In the genomic region with DNA sequence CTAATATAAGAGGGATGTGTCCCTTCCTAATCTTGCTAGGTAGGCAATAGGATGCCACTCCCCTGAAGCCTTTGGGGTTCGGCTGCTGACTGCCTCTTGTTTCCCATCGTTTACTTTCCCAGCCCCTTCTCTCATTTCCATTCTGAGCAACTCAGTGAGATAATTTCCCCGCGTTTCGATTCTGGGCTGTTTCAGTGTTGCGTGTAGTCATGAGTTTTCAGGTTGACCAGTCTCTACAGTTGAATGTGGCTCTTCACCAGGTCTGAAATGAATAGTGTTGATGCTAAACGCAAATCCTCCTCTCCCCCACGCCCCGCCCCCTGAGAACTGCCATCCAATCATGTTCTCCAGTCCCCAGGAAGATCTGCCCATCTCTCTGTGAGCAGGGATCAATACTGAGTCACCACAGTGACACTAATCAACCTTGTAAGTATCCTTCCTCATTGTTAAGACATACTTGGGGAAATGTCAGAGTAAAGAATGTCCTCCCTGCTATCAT, we compare ENCODE assay signal across 22 mouse cellular contexts.
DNase-seq lines count a peak whose midpoint lies in the region; ATAC-seq and TF ChIP-seq lines count a peak whose summit lies in the region.
"Had no signal": no experiment of that assay in that cellular context is flagged by ENCODE, and none has a peak within 500 bp of the region (broad histone marks: within the 10 kb centered on the region; RNA-seq: fewer than 3 reads in every experiment).

No protein-coding gene starts in this region.

- ATAC-seq in limb, embryonic 15.5 days (ENCODE audit: insufficient number of reproducible peaks, low FRiP score, low TSS enrichment, low read depth), result no peak
- ATAC-seq in megakaryocyte, adult 5-6 weeks (ENCODE audit: poor library complexity, severe bottlenecking), result no peak
- ATAC-seq: forebrain, embryonic 14.5 days; hindbrain, postnatal 0 days; intestine, embryonic 15.5 days had no signal

- in situ Hi-C loops in ES-E14 (cut with MboI; ENCODE audit: low sequenced_read_pairs in 2 of 2, unreplicated experiment in 2 of 2), result no loop called here

- H3K9ac ChIP-seq in limb, embryonic 15.5 days, result no peak overlapping the region
- H3K9ac ChIP-seq in ES-E14 (ENCODE audit: insufficient read depth, low read depth, low read length, poor library complexity, severe bottlenecking), result no peak overlapping the region
- H3K9ac ChIP-seq: hindbrain, embryonic 13.5 days; intestine, embryonic 15.5 days had no signal

- 71% methylated on average over 9 of the region's 9 CpGs for WGBS in limb, embryonic 15.5 days
- 74% methylated on average over 9 of the region's 9 CpGs for WGBS in limb, embryonic 10.5 days

- H3K4me3 ChIP-seq in limb, embryonic 15.5 days, result no peak overlapping the region
- H3K4me3 ChIP-seq in limb, embryonic 10.5 days, result no peak overlapping the region
- H3K4me3 ChIP-seq in ES-E14 (ENCODE audit: insufficient read depth in 1 of 2, low read depth in 1 of 2, low read length in 2 of 2, poor library complexity in 1 of 2, severe bottlenecking in 1 of 2), result no peak overlapping the region
- H3K4me3 ChIP-seq: erythroblast, embryonic 14.5 days; forebrain, embryonic 10.5 days; heart, embryonic 10.5 days; hindbrain, embryonic 13.5 days; intestine, embryonic 15.5 days had no signal

- peak; percentile 14 for DNase-seq in adrenal gland, adult 2 months
- no peak for DNase-seq in adrenal gland, adult 18-20 months (ENCODE audit: low spot score in 2 of 2)
- no peak for DNase-seq in limb, embryonic 10.5 days (ENCODE audit: low spot score)
- peak; percentile 13 for DNase-seq in ES-E14 (ENCODE audit: low read depth, low spot score)
- DNase-seq in induced T-regulatory cell, adult 2 months (ENCODE audit: low read depth), result peak; percentile 9
- DNase-seq: adrenal gland, postnatal 10 days; cerebellum, adult 11 months; cerebellum, adult 8-10 months; gastrocnemius, postnatal 10 days; heart, adult 18-20 months; heart, postnatal 10 days; heart, postnatal 4 days had no signal

- H3K4me2 ChIP-seq in limb, embryonic 15.5 days, result no peak overlapping the region
- H3K4me2 ChIP-seq: hindbrain, embryonic 13.5 days; intestine, embryonic 15.5 days had no signal

- H3K27ac ChIP-seq in limb, embryonic 15.5 days, result peak overlapping the region; percentile 30; the same call in 1 of the 2 replicates
- H3K27ac ChIP-seq in limb, embryonic 10.5 days, result no peak overlapping the region
- H3K27ac ChIP-seq in ES-E14 (ENCODE audit: insufficient read depth, low read depth, low read length, poor library complexity, severe bottlenecking), result no peak overlapping the region
- H3K27ac ChIP-seq: forebrain, embryonic 10.5 days; heart, embryonic 10.5 days; hindbrain, embryonic 13.5 days; hindbrain, postnatal 0 days; intestine, embryonic 15.5 days had no signal

- H3K36me3 ChIP-seq in limb, embryonic 15.5 days, result no peaks in the 10 kb centered on the region
- H3K36me3 ChIP-seq in limb, embryonic 10.5 days, result no peaks in the 10 kb centered on the region
- no peaks in the 10 kb centered on the region for H3K36me3 ChIP-seq in ES-E14 (ENCODE audit: control insufficient read depth, insufficient read depth, low read length, poor library complexity, severe bottlenecking)
- H3K36me3 ChIP-seq: forebrain, embryonic 10.5 days; G1E; heart, embryonic 10.5 days; hindbrain, embryonic 13.5 days; intestine, embryonic 15.5 days had no signal

- H3K27me3 ChIP-seq in limb, embryonic 15.5 days, result no peaks in the 10 kb centered on the region
- no peaks in the 10 kb centered on the region for H3K27me3 ChIP-seq in limb, embryonic 10.5 days (ENCODE audit: low read depth, poor library complexity, severe bottlenecking)
- H3K27me3 ChIP-seq: hindbrain, embryonic 13.5 days; intestine, embryonic 15.5 days had no signal

- no peaks in the 10 kb centered on the region; the same call in 1 of the 2 replicates for H3K4me1 ChIP-seq in limb, embryonic 15.5 days
- H3K4me1 ChIP-seq in limb, embryonic 10.5 days, result no peaks in the 10 kb centered on the region
- H3K4me1 ChIP-seq in ES-E14 (ENCODE audit: control insufficient read depth in 2 of 2, insufficient read depth in 2 of 2, low read length in 2 of 2, poor library complexity in 1 of 2), result peaks cover 2 to 7% of the 10 kb centered on the region in 2 experiments; a peak in 3 of 4 replicates
- H3K4me1 ChIP-seq: forebrain, embryonic 10.5 days; heart, embryonic 10.5 days; hindbrain, embryonic 13.5 days; intestine, embryonic 15.5 days had no signal

- no peaks in the 10 kb centered on the region for H3K9me3 ChIP-seq in limb, embryonic 15.5 days
- no peaks in the 10 kb centered on the region for H3K9me3 ChIP-seq in limb, embryonic 10.5 days (replicated peaks)
- no peaks in the 10 kb centered on the region for H3K9me3 ChIP-seq in ES-E14 (ENCODE audit: control insufficient read depth, insufficient read depth, low read depth, low read length)
- H3K9me3 ChIP-seq: forebrain, embryonic 10.5 days; G1E; heart, embryonic 10.5 days; hindbrain, embryonic 13.5 days; intestine, embryonic 15.5 days had no signal

TF ChIP-seq in ES-E14, 5 proteins besides CTCF, POLR2A, EP300 and RAD21:
- no peak for TF ChIP-seq ZNF384 (IDR thresholded peaks at IDR 0.05; ENCODE audit: low read depth, low read length)
- no peak for TF ChIP-seq CHD2 (IDR thresholded peaks at IDR 0.05; ENCODE audit: low read depth, low read length)
- no peak for TF ChIP-seq HCFC1 (IDR thresholded peaks at IDR 0.05; ENCODE audit: borderline replicate concordance, insufficient read depth, low read length)
- TF ChIP-seq ZC3H11A (IDR thresholded peaks at IDR 0.05; ENCODE audit: borderline replicate concordance, low read depth, low read length), result no peak
- no peak for TF ChIP-seq MAFK (IDR thresholded peaks at IDR 0.05; ENCODE audit: insufficient read depth, low read depth, low read length)
TF ChIP-seq in ES-E14: peak in this region for 0.

Comparison
In these comparisons a context has a peak if more than half of its experiments do, and no peak if none do; other contexts are left out.
1. DNase-seq: peak in adrenal gland, adult 2 months (single experiment), ES-E14 (single experiment) and induced T-regulatory cell, adult 2 months (single experiment); none in adrenal gland, adult 18-20 months (0 of 2) and limb, embryonic 10.5 days (single experiment).